Mouse (Mus musculus): Measurements from ENCODE around the gene Alad. TPM values are rescaled to one million over a fixed set of nuclear protein-coding genes. Genes with fewer than 3 reads are reported as not detected.

Alad gene
- 41.6 TPM for polyA plus RNA-seq (2017; shearing (Covaris generic))

GRCm38 (mm10) chr4:62519849-62520233 is at the start of gene Alad:
Gene Alad (minus strand): TSS chr4:62519918.

GRCm38 (mm10) chr4:62559797-62560329 is 40.1 kb upstream of the Alad start, which contains the start of gene Rgs3:
Gene Rgs3 (plus strand): TSS chr4:62559847.

DNA sequence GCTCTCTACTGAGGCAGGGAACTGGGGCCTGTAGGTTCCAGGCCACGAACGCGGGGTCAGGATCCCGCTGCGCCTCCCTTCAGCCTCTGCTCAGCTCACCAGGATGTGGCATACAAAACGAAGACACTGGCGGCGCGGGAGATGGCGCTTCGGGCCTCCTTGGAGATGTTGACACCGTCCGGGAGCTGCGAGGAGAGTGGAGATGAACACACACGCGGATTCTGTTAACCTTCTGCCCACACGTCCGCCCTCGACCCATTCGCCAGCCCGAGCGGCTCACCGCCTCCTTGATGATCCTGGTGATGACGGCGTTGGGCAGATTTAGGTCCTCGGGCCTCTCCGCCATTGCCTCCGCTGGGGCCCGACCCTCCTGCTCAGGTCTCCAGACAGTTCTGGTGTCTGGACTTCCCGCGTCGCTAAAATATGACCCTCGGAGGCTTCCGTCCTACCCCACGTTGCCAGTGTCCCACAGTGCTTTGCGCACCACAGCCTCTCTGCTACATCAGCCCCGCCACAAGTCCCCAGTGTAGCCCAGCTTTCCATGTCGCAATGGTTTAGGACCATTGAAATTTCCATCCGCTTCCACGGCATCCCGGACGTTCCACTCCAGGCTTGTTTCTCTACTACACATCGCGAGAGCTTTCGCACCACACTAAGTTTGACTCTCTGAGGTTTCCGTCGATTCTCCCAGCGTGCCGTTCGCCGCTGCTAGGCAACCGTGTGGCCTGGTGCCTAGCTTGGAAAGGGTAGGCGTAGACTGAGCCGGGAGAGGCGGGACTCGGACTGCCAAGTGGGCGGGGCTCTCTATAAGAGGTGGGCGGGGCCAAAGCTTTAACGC is 5.2 kb upstream of the Alad start, which contains the start of the genes Pole3 and 4933430I17Rik:
Gene Pole3 (minus strand): TSS at position 418 of the 838 bp plus-strand sequence.
Gene 4933430I17Rik (plus strand): TSS at position 719 of the 838 bp plus-strand sequence.

GRCm38 (mm10) chr4:62503374-62503970 is 16.2 kb downstream of the Alad start, which contains the start of gene Hdhd3:
Gene Hdhd3 (minus strand): TSS chr4:62503467.

DNA sequence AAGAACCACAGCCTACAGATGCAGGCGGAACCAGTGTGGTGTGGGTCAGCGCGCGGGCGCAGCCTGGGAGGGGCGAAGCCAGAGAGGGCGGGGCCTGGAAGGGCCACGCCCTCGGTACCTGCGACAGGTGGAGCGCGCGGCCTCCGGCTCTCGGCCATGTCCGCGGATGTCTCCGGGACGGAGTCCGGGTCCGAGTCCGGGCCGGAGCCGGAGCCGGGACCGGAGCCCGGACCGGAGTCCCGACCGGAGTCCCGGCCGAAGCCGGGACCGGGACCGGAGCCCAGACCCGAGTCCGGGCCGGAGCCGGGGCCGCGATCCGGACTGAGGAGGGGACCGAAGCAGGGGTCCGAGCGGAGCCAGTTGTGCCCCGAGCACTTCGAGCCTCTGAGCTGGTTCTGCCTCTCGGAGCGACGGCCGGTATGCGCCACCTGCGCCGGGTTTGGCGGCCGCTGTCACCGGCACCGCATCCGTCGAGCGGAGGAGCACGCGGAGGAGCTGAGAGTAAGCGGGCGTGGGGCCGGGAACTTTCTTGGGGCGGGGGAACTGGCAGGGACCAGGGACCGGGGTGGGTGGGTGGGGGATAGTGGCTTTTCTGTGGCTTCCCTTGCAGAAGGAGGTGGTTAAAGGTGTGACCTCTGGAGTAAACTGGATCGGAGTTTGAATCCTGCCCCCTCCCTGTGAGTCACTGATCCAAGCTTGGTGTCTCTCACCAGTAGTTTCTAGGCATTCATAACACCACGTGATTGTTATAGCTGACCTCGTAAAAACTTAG is 39.6 kb downstream of the Alad start, which contains the start of gene Bspry:
Gene Bspry (plus strand): TSS at position 117 of the 772 bp plus-strand sequence.

DNA sequence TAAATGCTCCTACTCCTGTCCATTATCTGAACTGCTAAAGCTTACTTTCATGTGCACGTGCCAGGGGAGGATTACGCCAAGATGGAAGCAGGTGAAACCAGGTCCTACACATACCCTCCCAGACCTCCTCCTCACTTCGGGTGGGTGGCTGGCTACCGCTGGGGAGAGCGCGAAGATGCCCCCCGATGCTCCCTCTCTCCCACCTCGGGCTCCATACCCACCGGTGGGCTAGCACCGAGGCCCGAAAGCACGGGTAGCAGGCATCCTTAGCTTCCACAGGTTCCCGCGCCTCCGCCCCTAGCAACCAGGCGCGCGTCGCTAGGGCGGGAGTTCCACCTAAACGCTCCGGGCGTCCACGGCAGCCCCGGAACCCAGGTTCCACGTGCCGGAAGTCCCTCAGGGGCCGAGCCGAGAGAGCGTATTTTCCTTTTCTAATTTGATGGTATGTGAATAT is 49.1 kb downstream of the Alad start, which contains the start of gene Wdr31:
Gene Wdr31 (minus strand): TSS at position 299 of the 454 bp plus-strand sequence.

Other genes starting within 250 kb of the Alad start
- gene Fkbp15, start 159.4 kb downstream of the Alad start, polyA plus RNA-seq (2017; shearing (Covaris generic)): 62.1 TPM
- 7.9 TPM for gene Slc31a1, start 159.2 kb downstream of the Alad start, polyA plus RNA-seq (2017; shearing (Covaris generic))
- gene Cdc26, start 111.3 kb downstream of the Alad start, polyA plus RNA-seq (2017; shearing (Covaris generic)): 91.5 TPM
- gene Prpf4, start 111.1 kb downstream of the Alad start, polyA plus RNA-seq (2017; shearing (Covaris generic)): 26.6 TPM
- gene Rnf183, start 84.7 kb downstream of the Alad start, polyA plus RNA-seq (2017; shearing (Covaris generic)): not detected
- 0.34 TPM for gene Wdr31, start 49.0 kb downstream of the Alad start, polyA plus RNA-seq (2017; shearing (Covaris generic))
- 2.7 TPM for gene Bspry, start 39.9 kb downstream of the Alad start, polyA plus RNA-seq (2017; shearing (Covaris generic))
- 0.98 TPM for gene Hdhd3, start 16.5 kb downstream of the Alad start, polyA plus RNA-seq (2017; shearing (Covaris generic))
- 24.9 TPM for gene Pole3, start 5.2 kb upstream of the Alad start, polyA plus RNA-seq (2017; shearing (Covaris generic))
- gene 4933430I17Rik, start 5.5 kb upstream of the Alad start, polyA plus RNA-seq (2017; shearing (Covaris generic)): not detected
- gene Rgs3, start 39.9 kb upstream of the Alad start, polyA plus RNA-seq (2017; shearing (Covaris generic)): 99.2 TPM

Data from CD4-positive, CD25-positive, alpha-beta regulatory T cell (primary cell).